Mouse (Mus musculus) MEL (cell line): ENCODE data around the gene Usp25. TPM values are rescaled to one million over a fixed set of nuclear protein-coding genes. Genes with fewer than 3 reads are reported as not detected.
A peak's percentile ranks its signal among the peaks of the same experiment; 100 is the strongest.

ENCODE experiments used
- DNase-seq: peaks from one replicate; pipeline ENCODE4 v3.0.0; 2011; ENCODE audit warnings: low read depth, low spot score
- H3K27ac ChIP-seq: 2 replicates; pipeline ENCODE4 v1.5.1; 2012; ENCODE audit warnings: low read depth, mild to moderate bottlenecking, control low read depth, low read length, moderate library complexity; ENCODE audit not compliant: control insufficient read depth
- H3K27me3 ChIP-seq, 2 experiments: fragments of 150-350 bp in 1 of 2; sonication (generic) in 1 of 2; 2 replicates each; pipeline ENCODE4 v1.6.1; 2012; ENCODE audit warnings: low read length in 2 of 2, mild to moderate bottlenecking in 2 of 2, improper control_type of control experiment in 1 of 2, moderate library complexity in 1 of 2; ENCODE audit not compliant: insufficient read depth in 2 of 2, control insufficient read depth in 1 of 2
- H3K36me3 ChIP-seq, 2 experiments: 2 replicates each; pipeline ENCODE4 v1.6.1; 2012 to 2014; ENCODE audit warnings: low read length in 2 of 2, improper control_type of control experiment in 1 of 2, inconsistent platforms in 1 of 2, mild to moderate bottlenecking in 1 of 2; ENCODE audit not compliant: insufficient read depth in 2 of 2, control insufficient read depth in 1 of 2
- H3K4me1 ChIP-seq, 2 experiments: fragments of 150-350 bp in 1 of 2; sonication (generic) in 1 of 2; 2 replicates each; pipeline ENCODE4 v1.6.1; 2012; ENCODE audit warnings: low read length in 2 of 2, improper control_type of control experiment in 1 of 2, mild to moderate bottlenecking in 1 of 2; ENCODE audit not compliant: insufficient read depth in 2 of 2, control insufficient read depth in 1 of 2
- H3K4me3 ChIP-seq, 2 experiments: fragments of 150-350 bp in 1 of 2; sonication (generic) in 1 of 2; 2 replicates each; pipeline ENCODE4 v1.5.1; 2012; ENCODE audit warnings: low read depth in 2 of 2, low read length in 2 of 2, mild to moderate bottlenecking in 2 of 2, moderate library complexity in 2 of 2, control low read depth in 1 of 2, improper control_type of control experiment in 1 of 2; ENCODE audit not compliant: control insufficient read depth in 1 of 2, insufficient read depth in 1 of 2
- H3K79me2 ChIP-seq: 2 replicates; pipeline ENCODE4 v1.6.1; 2012; ENCODE audit warnings: mild to moderate bottlenecking, low read length, moderate library complexity; ENCODE audit not compliant: control insufficient read depth, poor library complexity, insufficient read depth
- H3K9ac ChIP-seq: 2 replicates; pipeline ENCODE4 v1.6.1; 2012; ENCODE audit warnings: low read depth, mild to moderate bottlenecking, control low read depth, low read length, moderate library complexity; ENCODE audit not compliant: control insufficient read depth, poor library complexity, severe bottlenecking
- H3K9me3 ChIP-seq: fragments of 150-350 bp; sonication (generic); replicated peaks from 2 replicates; pipeline ENCODE4 v1.6.1; 2012; ENCODE audit warnings: mild to moderate bottlenecking, low read length, improper control_type of control experiment, moderate library complexity; ENCODE audit not compliant: insufficient read depth
- CHD1 ChIP-seq: IDR thresholded peaks from 2 replicates; pipeline ENCODE4 v1.6.1; 2012; ENCODE audit warnings: low read depth, mild to moderate bottlenecking, inconsistent platforms, low read length, improper control_type of control experiment
- E2F4 ChIP-seq: IDR thresholded peaks from 2 replicates; pipeline ENCODE4 v1.6.1; 2011; ENCODE audit warnings: low read depth, low read length, improper control_type of control experiment, borderline replicate concordance
- ELF1 ChIP-seq: IDR thresholded peaks from 2 replicates; pipeline ENCODE4 v1.6.1; 2014; ENCODE audit warnings: low read depth, mild to moderate bottlenecking, inconsistent platforms, low read length, improper control_type of control experiment, moderate library complexity
- EP300 ChIP-seq, 2 experiments: IDR thresholded peaks; 2 replicates each; pipeline ENCODE4 v1.6.1; 2011; ENCODE audit warnings: improper control_type of control experiment in 2 of 2, low read length in 2 of 2, low read depth in 1 of 2, mild to moderate bottlenecking in 1 of 2
- GATA1 ChIP-seq: IDR thresholded peaks from 2 replicates; pipeline ENCODE4 v1.6.1; 2011; ENCODE audit warnings: low read depth, low read length, improper control_type of control experiment
- HCFC1 ChIP-seq: IDR thresholded peaks from 2 replicates; pipeline ENCODE4 v1.6.1; 2012; ENCODE audit warnings: low read depth, mild to moderate bottlenecking, inconsistent platforms, low read length, improper control_type of control experiment, moderate library complexity
- KAT2A ChIP-seq: conservative IDR thresholded peaks from 2 replicates; pipeline ENCODE4 v1.6.1; 2012; ENCODE audit warnings: low read depth, low read length, improper control_type of control experiment, inconsistent platforms
- MAZ ChIP-seq: IDR thresholded peaks from 2 replicates; pipeline ENCODE4 v1.6.1; 2012; ENCODE audit warnings: low read depth, mild to moderate bottlenecking, inconsistent platforms, low read length, improper control_type of control experiment
- MYB ChIP-seq: IDR thresholded peaks from 2 replicates; pipeline ENCODE4 v1.6.1; 2011; ENCODE audit warnings: mild to moderate bottlenecking, low read depth, low read length, improper control_type of control experiment
- NELFE ChIP-seq: IDR thresholded peaks from 2 replicates; pipeline ENCODE4 v1.6.1; 2011; ENCODE audit warnings: low read depth, low read length, improper control_type of control experiment
- NRF1 ChIP-seq: IDR thresholded peaks from 2 replicates; pipeline ENCODE4 v1.6.1; 2014; ENCODE audit warnings: low read depth, mild to moderate bottlenecking, inconsistent platforms, low read length, improper control_type of control experiment, moderate library complexity; ENCODE audit not compliant: poor library complexity, insufficient read depth, severe bottlenecking
- POLR2AphosphoS2 ChIP-seq: IDR thresholded peaks from 2 replicates; pipeline ENCODE4 v1.6.1; 2011; ENCODE audit warnings: low read length, improper control_type of control experiment
- RAD21 ChIP-seq: IDR thresholded peaks from 2 replicates; pipeline ENCODE4 v1.6.1; 2011; ENCODE audit warnings: mild to moderate bottlenecking, low read depth, low read length, improper control_type of control experiment
- SMC3 ChIP-seq: IDR thresholded peaks from 2 replicates; pipeline ENCODE4 v1.6.1; 2011; ENCODE audit warnings: low read depth, low read length, improper control_type of control experiment
- TAL1 ChIP-seq: IDR thresholded peaks from 2 replicates; pipeline ENCODE4 v1.6.1; 2012; ENCODE audit warnings: mild to moderate bottlenecking, inconsistent platforms, low read length, moderate library complexity, mixed read lengths
- TCF12 ChIP-seq: IDR thresholded peaks from 2 replicates; pipeline ENCODE4 v1.6.1; 2014; ENCODE audit warnings: low read depth, mild to moderate bottlenecking, inconsistent platforms, low read length, improper control_type of control experiment, moderate library complexity
- UBTF ChIP-seq: IDR thresholded peaks from 2 replicates; pipeline ENCODE4 v1.6.1; 2012; ENCODE audit warnings: low read depth, mild to moderate bottlenecking, inconsistent platforms, low read length, improper control_type of control experiment, moderate library complexity, borderline replicate concordance; ENCODE audit not compliant: insufficient read depth
- ZC3H11A ChIP-seq: IDR thresholded peaks from 2 replicates; pipeline ENCODE4 v1.6.1; 2012; ENCODE audit warnings: low read depth, mild to moderate bottlenecking, inconsistent platforms, low read length, improper control_type of control experiment
- ZMIZ1 ChIP-seq: IDR thresholded peaks from 2 replicates; pipeline ENCODE4 v1.6.1; 2012; ENCODE audit warnings: low read depth, mild to moderate bottlenecking, inconsistent platforms, low read length, improper control_type of control experiment, moderate library complexity
- ZNF384 ChIP-seq: IDR thresholded peaks from 2 replicates; pipeline ENCODE4 v1.6.1; 2012; ENCODE audit warnings: low read depth, mild to moderate bottlenecking, inconsistent platforms, low read length, improper control_type of control experiment
- polyA plus RNA-seq, 2 experiments: library from polyadenylated mRNA; stranded (reverse) in 1 of 2; unstranded in 1 of 2; fragments of >175 nt in 1 of 2; fragments of >200 nt in 1 of 2; gene quantifications; 2 replicates each; pipeline versions ENCODE4 v1.2.1 to v1.2.4; 2012; ENCODE audit warnings: low replicate concordance in 2 of 2, low read depth in 1 of 2; ENCODE audit not compliant: insufficient read length in 2 of 2, insufficient read depth in 1 of 2, missing spikeins in 1 of 2
- total RNA-seq: library from RNA; depleted of rRNA; stranded (reverse); fragments of 300-350 nt; gene quantifications from 2 replicates; pipeline ENCODE4 v1.2.3, GENCODE M21; 2012

Usp25 gene
- total and polyA plus RNA-seq, 3 experiments: 43.0 to 45.6 TPM; not detected in 1

- TF ChIP-seq TAL1 (no peak), ZNF384 (0 out of 2 replicates have a peak, but pooled peaks have one; percentile 8)
- TF ChIP-seq, all 39 proteins: peak for 1
- H3K36me3 ChIP-seq: peaks cover 0 to 8% of the 10 kb centered on the region in 2 experiments; a peak in 2 of 4 replicates
- no peaks in the 10 kb centered on the region for H3K9me3 ChIP-seq
Measured at GRCm38 (mm10) chr16:77054184-77054583, 40.7 kb downstream of the Usp25 start.

GRCm38 (mm10) chr16:77055519-77056159, 42.1 kb downstream of the Usp25 start:
- H3K79me2 ChIP-seq: no peaks in the 10 kb centered on the region
- no peaks in the 10 kb centered on the region for H3K27me3 ChIP-seq
- H3K36me3 ChIP-seq: peaks cover 0 to 11% of the 10 kb centered on the region in 2 experiments; a peak in 2 of 4 replicates
- TF ChIP-seq ZNF384: no peak
- TF ChIP-seq SMC3: no peak
- no peak for TF ChIP-seq GATA1
- TF ChIP-seq RAD21: no peak
- TF ChIP-seq ZMIZ1: no peak
- TF ChIP-seq EP300 (IDR thresholded peaks at IDR 0.05; ENCODE audit: low read depth in 1 of 2, low read length in 2 of 2): no peak
- TF ChIP-seq TCF12: no peak
- TF ChIP-seq NRF1: no peak
- TF ChIP-seq POLR2AphosphoS2: no peak
- no peak for TF ChIP-seq KAT2A
- no peak for TF ChIP-seq NELFE
- no peak for TF ChIP-seq HCFC1
- TF ChIP-seq ZC3H11A: no peak
- TF ChIP-seq MYB: no peak
- TF ChIP-seq, all 39 proteins: peak for 0
- no peak overlapping the region for H3K4me3 ChIP-seq
- no peaks in the 10 kb centered on the region for H3K4me1 ChIP-seq
- H3K9me3 ChIP-seq: no peaks in the 10 kb centered on the region
- no peak for DNase-seq
- no peak overlapping the region for H3K27ac ChIP-seq
- no peak overlapping the region for H3K9ac ChIP-seq

More at GRCm38 (mm10) chr16:77054184-77054583, 40.7 kb downstream of the Usp25 start:
- Histone ChIP-seq H3K27ac (no peak overlapping the region), H3K79me2 (no peaks in the 10 kb centered on the region), H3K4me1 (no peaks in the 10 kb centered on the region), H3K27me3 (no peaks in the 10 kb centered on the region), H3K9ac (no peak overlapping the region), H3K4me3 (no peak overlapping the region)
- no peak for DNase-seq

GRCm38 (mm10) chr16:77056160-77056520, 42.6 kb downstream of the Usp25 start:
- no peaks in the 10 kb centered on the region for H3K4me1 ChIP-seq
- H3K79me2 ChIP-seq: no peaks in the 10 kb centered on the region
- no peak overlapping the region for H3K9ac ChIP-seq
- no peak for DNase-seq
- no peak for TF ChIP-seq E2F4
- no peak for TF ChIP-seq RAD21
- TF ChIP-seq MYB: no peak
- no peak for TF ChIP-seq ELF1
- TF ChIP-seq MAZ: no peak
- no peak for TF ChIP-seq ZNF384
- no peak for TF ChIP-seq CHD1
- no peak for TF ChIP-seq ZMIZ1
- TF ChIP-seq UBTF: no peak
- no peak for TF ChIP-seq NRF1
- no peak for TF ChIP-seq HCFC1
- no peaks in the 10 kb centered on the region for H3K9me3 ChIP-seq
- H3K36me3 ChIP-seq: peaks cover 0 to 11% of the 10 kb centered on the region in 2 experiments; a peak in 2 of 4 replicates
- H3K27ac ChIP-seq: no peak overlapping the region
- H3K4me3 ChIP-seq: no peak overlapping the region
- H3K27me3 ChIP-seq: no peaks in the 10 kb centered on the region
